Mouse (Mus musculus) midbrain, postnatal 0 days (tissue): ENCODE data around the gene Rpap3. TPM values are rescaled to one million over a fixed set of nuclear protein-coding genes. Genes with fewer than 3 reads are reported as not detected.
A peak's percentile ranks its signal among the peaks of the same experiment; 100 is the strongest.

Experiments
- ATAC-seq: fragments of 200-750 bp; cut with Nextera tagmentation; 2 replicates; pipeline ENCODE4 v1.8.0; 2017; ENCODE audit warnings: moderate number of reproducible peaks, mild to moderate bottlenecking, moderate TSS enrichment, moderate library complexity; ENCODE audit not compliant: low FRiP score
- DNase-seq: peaks from one replicate; pipeline ENCODE4 v3.0.0-alpha.2; 2015; ENCODE audit warnings: low spot score
- H3K27ac ChIP-seq: fragments of 300-500 bp; sonication (generic); 2 replicates; pipeline ENCODE4 v1.5.1; 2014; ENCODE audit warnings: low read depth, mild to moderate bottlenecking, low read length, mixed read lengths
- H3K27me3 ChIP-seq: fragments of 300-500 bp; sonication (generic); 2 replicates; pipeline ENCODE4 v1.6.1; 2014; ENCODE audit warnings: low read length, control low read depth, mixed read lengths; ENCODE audit not compliant: insufficient read depth
- H3K36me3 ChIP-seq: fragments of 300-500 bp; sonication (generic); 2 replicates; pipeline ENCODE4 v1.6.1; 2014; ENCODE audit warnings: low read length, control low read depth, mixed read lengths; ENCODE audit not compliant: insufficient read depth
- H3K4me1 ChIP-seq: fragments of 300-500 bp; sonication (generic); 2 replicates; pipeline ENCODE4 v1.6.1; 2014; ENCODE audit warnings: mild to moderate bottlenecking, control low read depth, antibody characterized with exemption, low read length, mixed read lengths; ENCODE audit not compliant: insufficient read depth
- H3K4me2 ChIP-seq: fragments of 300-500 bp; sonication (generic); 2 replicates; pipeline ENCODE4 v1.6.1; 2014; ENCODE audit warnings: low read depth, mild to moderate bottlenecking, low read length, mixed read lengths; ENCODE audit not compliant: poor library complexity, severe bottlenecking
- H3K4me3 ChIP-seq: fragments of 300-500 bp; sonication (generic); 2 replicates; pipeline ENCODE4 v1.5.1; 2014; ENCODE audit warnings: low read depth, mild to moderate bottlenecking, low read length, moderate library complexity
- H3K9ac ChIP-seq: fragments of 300-500 bp; sonication (generic); replicated peaks from 2 replicates; pipeline ENCODE4 v1.6.1; 2014; ENCODE audit warnings: mild to moderate bottlenecking, low read length, moderate library complexity, mixed read lengths; ENCODE audit not compliant: poor library complexity, severe bottlenecking
- H3K9me3 ChIP-seq: fragments of 300-500 bp; sonication (generic); 2 replicates; pipeline ENCODE4 v1.6.1; 2016; ENCODE audit warnings: low read length, control low read depth
- CTCF ChIP-seq: IDR thresholded peaks from 2 replicates; pipeline ENCODE4 v1.5.1; 2016; ENCODE audit warnings: antibody characterized with exemption, mild to moderate bottlenecking
- WGBS: fragments of 180-500 bp; shearing (Covaris S2); extraction: QIAGEN DNeasy Blood & Tissue Kit; methylation state at CpG from one replicate; pipeline ENCODE4 v1.1.7; 2014; 5-methylcytosine and 5-hydroxymethylcytosine counted together
- polyA plus RNA-seq: library from polyadenylated mRNA; unstranded; fragments of >200 nt; fragmentation: Nextera tagmentation; extraction: Ambion mirVana; gene quantifications from 2 replicates; pipeline ENCODE4 v1.2.1, GENCODE M21; 2015
- total RNA-seq: library from RNA; depleted of rRNA; stranded (reverse); fragments of >200 nt; gene quantifications from 2 replicates; pipeline ENCODE4 v1.2.3, GENCODE M21; 2014

Gene Rpap3
- total and polyA plus RNA-seq, 2 experiments from 2014 or later = 21.8 to 46.2 TPM

DNA sequence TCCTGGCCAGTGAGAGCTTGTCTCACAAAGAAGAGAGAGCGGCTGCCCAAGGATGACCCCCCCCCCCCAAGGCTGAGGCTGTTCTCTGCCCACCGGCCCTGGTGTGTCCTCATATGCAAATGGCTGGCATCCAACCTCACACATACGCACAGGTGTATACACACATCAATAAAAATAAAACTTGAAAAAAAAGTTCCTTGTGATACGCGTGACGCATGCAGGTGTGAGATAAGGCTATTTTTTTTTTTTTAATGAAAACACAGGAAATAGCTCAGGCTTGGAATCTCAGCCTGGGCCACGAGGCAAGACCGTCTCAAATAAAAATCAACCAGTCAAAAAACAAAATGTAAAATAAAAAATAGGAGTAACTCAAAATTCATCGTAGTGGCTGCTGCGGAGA lies 40.7 kb upstream of the Rpap3 start:
- Histone ChIP-seq H3K9me3 (no peaks in the 10 kb centered on the region), H3K9ac (no peak overlapping the region), H3K4me1 (no peaks in the 10 kb centered on the region), H3K4me2 (no peak overlapping the region), H3K27me3 (0 out of 2 replicates have a peak, but pooled peaks cover 4% of the 10 kb centered on the region), H3K4me3 (no peak overlapping the region), H3K36me3 (peaks cover 26% of the 10 kb centered on the region), H3K27ac (no peak overlapping the region)
- TF ChIP-seq CTCF = no peak
- ATAC-seq = no peak
- WGBS = 91% methylated on average over 10 of the region's 10 CpGs
- DNase-seq = no peak

DNA sequence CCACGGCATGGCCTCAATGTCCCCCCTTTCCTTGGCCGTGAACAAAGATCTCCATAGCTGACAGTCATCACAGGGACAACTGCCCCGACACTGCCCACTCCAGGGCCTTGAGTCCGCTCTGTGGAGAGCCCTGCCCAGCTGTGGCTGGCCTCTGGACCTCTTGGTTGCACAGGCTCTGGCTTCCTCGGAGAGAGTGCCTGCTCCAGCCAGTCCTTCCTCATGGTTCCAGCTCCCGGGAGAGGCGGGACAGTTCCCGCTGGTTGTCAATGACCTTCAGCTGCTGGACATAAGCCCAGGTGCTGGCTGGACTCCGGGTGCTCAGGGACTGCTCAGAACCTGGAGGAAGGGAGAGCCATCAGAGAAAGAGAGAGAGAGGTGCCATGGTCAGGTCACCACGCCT lies 39.7 kb upstream of the Rpap3 start:
- ATAC-seq (no peak), DNase-seq (no peak)
- Histone ChIP-seq H3K36me3 (peaks cover 26% of the 10 kb centered on the region), H3K27ac (no peak overlapping the region), H3K27me3 (0 out of 2 replicates have a peak, but pooled peaks cover 4% of the 10 kb centered on the region), H3K4me1 (no peaks in the 10 kb centered on the region), H3K9me3 (no peaks in the 10 kb centered on the region), H3K9ac (no peak overlapping the region), H3K4me2 (no peak overlapping the region), H3K4me3 (no peak overlapping the region)
- TF ChIP-seq CTCF = no peak
- 64% methylated on average over 9 of the region's 10 CpGs for WGBS

DNA sequence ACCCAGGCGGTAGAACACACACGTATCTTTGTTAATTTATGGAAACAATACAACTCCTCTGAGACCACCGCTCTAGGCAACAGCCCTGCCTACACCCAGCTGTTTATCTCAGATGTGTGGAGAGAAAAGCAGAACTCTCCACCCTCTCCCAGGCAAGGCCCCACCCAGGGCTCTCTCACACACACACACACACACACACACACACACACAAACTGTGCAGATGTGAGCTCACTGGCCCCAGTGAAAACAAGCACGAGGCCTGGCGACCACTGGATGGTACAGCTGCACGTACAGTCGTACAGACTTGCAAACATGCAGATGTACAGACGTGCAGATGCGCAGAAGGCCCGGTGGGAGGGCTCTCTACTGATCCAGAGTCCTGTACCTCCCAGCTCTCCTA lies 39.3 kb upstream of the Rpap3 start:
- no peaks in the 10 kb centered on the region for H3K4me1 ChIP-seq
- no peak for TF ChIP-seq CTCF
- H3K4me2 ChIP-seq = no peak overlapping the region
- no peak overlapping the region for H3K27ac ChIP-seq
- no peak overlapping the region for H3K4me3 ChIP-seq
- 0 out of 2 replicates have a peak, but pooled peaks cover 4% of the 10 kb centered on the region for H3K27me3 ChIP-seq
- peak; percentile 30 for DNase-seq
- H3K9me3 ChIP-seq = no peaks in the 10 kb centered on the region
- WGBS = 51% methylated on average over 9 of the region's 10 CpGs
- ATAC-seq = no peak
- H3K9ac ChIP-seq = no peak overlapping the region
- peaks cover 24% of the 10 kb centered on the region for H3K36me3 ChIP-seq

DNA sequence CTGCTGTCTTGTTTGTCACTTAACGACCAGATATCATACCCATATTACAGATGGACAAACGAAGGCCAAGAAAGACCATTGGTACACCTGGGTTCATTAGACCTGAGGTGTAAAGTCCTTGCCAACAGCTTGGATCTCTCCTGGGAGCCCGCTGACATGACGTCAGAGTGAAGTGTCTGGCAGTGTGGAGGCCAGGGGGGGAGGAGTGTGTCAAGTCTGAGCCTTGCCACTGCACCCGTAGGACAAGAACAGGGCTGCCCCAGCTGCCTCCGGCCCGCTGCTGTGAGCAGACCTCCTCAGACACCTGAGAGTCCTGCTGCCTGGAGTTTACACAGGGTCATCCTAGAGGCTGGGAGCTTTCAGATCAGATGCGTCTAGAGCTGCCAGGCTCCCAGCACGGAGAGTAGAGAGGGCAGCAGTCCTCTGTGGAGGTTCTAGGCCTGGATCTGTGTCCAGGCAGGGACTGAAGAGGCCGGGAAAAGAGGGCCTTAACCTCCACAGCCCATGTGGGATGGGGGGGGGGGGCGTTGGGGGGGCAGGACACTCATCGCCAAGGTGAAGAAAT lies 38.4 kb upstream of the Rpap3 start:
- no peak for ATAC-seq
- 77% methylated on average over 12 of the region's 12 CpGs for WGBS
- no peak overlapping the region for H3K27ac ChIP-seq
- H3K27me3 ChIP-seq = 0 out of 2 replicates have a peak, but pooled peaks cover 4% of the 10 kb centered on the region
- no peaks in the 10 kb centered on the region for H3K4me1 ChIP-seq
- no peak for TF ChIP-seq CTCF
- no peak for DNase-seq
- no peak overlapping the region for H3K4me2 ChIP-seq
- no peak overlapping the region for H3K4me3 ChIP-seq
- no peak overlapping the region for H3K9ac ChIP-seq
- H3K9me3 ChIP-seq = no peaks in the 10 kb centered on the region
- peaks cover 16% of the 10 kb centered on the region for H3K36me3 ChIP-seq

DNA sequence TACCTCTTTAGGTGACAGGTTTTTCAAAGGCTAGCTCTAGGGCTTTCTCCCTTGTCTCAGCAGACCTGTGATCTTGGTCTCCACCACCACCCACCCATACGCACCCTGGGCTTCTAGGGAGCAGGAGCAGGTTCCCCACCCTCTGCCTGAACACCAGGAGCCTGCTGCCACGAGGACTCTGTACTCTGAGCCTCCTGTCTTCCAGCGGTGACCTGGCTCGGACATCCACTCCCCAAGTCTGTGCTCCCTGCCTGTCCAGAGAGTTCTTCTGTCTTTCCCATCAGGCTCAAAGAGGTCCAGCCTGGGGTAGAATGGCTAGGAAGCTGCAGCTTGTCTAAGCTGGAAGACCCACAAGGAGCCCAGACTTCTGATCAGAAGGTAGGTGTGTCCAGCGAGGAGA lies 37.6 kb upstream of the Rpap3 start:
- no peak overlapping the region for H3K4me3 ChIP-seq
- no peak overlapping the region for H3K9ac ChIP-seq
- no peaks in the 10 kb centered on the region for H3K4me1 ChIP-seq
- 82% methylated on average over 5 of the region's 5 CpGs for WGBS
- H3K9me3 ChIP-seq = no peaks in the 10 kb centered on the region
- H3K27ac ChIP-seq = no peak overlapping the region
- peaks cover 12% of the 10 kb centered on the region for H3K36me3 ChIP-seq
- no peak for DNase-seq
- H3K4me2 ChIP-seq = no peak overlapping the region
- ATAC-seq = no peak
- no peak for TF ChIP-seq CTCF
- H3K27me3 ChIP-seq = 0 out of 2 replicates have a peak, but pooled peaks cover 4% of the 10 kb centered on the region

DNA sequence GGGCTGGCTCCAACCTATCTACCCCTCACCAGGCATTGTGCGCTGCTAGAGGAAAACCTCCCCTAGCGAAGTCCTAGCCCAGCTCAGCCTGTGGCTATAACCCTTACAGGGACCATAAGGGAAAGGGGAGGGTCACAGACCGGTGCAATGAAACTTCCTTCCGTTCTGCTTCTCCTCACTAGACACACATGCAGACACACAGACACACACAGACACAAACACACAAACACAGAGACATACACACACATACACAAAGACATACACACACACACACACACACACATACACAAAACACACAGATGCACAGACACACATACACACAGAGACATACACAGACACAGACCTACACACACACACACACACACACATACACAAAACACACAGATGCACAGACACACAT lies 37.0 kb upstream of the Rpap3 start:
- Histone ChIP-seq H3K9ac (no peak overlapping the region), H3K4me2 (no peak overlapping the region), H3K4me3 (no peak overlapping the region), H3K9me3 (no peaks in the 10 kb centered on the region), H3K27me3 (0 out of 2 replicates have a peak, but pooled peaks cover 4% of the 10 kb centered on the region), H3K36me3 (peaks cover 12% of the 10 kb centered on the region), H3K4me1 (no peaks in the 10 kb centered on the region), H3K27ac (no peak overlapping the region)
- no peak for TF ChIP-seq CTCF
- ATAC-seq (no peak), DNase-seq (no peak)
- 34% methylated on average over 4 of the region's 4 CpGs for WGBS
